Mouse (Mus musculus): Measurements from ENCODE around the gene Ern2.

Ern2 gene

DNA sequence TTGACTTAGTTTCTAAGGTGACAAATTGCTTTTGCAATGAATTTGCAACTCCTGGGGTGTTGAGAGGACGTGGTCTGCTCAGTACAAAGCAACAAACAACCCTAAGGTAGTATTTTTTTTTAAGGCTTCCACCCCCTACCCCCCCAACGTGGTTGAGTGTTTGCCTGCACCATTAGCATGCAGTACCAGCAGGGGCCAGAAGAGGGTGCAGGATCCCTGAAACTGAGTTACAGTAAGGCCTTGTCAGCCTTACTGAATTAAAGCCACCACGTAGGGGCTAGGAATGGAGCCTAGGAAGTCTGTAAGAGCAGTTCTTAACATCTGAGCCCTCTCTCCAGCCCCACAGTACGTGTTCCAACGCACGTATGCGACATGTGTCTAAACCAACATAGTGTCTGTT is 3.5 kb upstream of the Ern2 start:
- no peaks in the 10 kb centered on the region for H3K36me3 ChIP-seq (ENCODE audit: control insufficient read depth, insufficient read depth, low read length, poor library complexity, severe bottlenecking)
- H3K27me3 ChIP-seq (ENCODE audit: control insufficient read depth, insufficient read depth, low read length, poor library complexity, severe bottlenecking), result no peaks in the 10 kb centered on the region
- peak; percentile 79 for DNase-seq (ENCODE audit: low read depth, low spot score)

DNA sequence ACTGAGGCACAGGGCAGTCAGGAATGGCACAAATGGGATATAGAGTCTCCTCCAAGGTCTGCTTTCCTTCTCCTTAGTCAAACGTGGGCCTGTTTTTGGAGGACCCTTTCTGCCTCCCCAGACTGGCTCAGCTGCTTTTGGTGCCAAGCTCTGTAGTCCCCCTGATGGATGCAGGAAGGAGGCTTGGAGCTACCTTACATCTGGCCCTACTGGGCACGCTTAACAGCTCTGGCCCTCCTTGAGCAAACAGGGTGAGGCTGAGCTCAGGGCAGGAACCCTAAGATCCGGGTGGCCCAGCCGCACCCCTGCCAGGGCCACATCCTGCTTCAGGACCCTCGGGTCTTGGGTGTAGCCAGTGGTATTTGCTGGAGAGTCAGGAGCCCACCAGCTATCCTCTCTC is 1.4 kb downstream of the Ern2 start:
- H3K36me3 ChIP-seq (ENCODE audit: control insufficient read depth, insufficient read depth, low read length, poor library complexity, severe bottlenecking), result no peaks in the 10 kb centered on the region
- DNase-seq (ENCODE audit: low read depth, low spot score), result no peak
- H3K27me3 ChIP-seq (ENCODE audit: control insufficient read depth, insufficient read depth, low read length, poor library complexity, severe bottlenecking), result no peaks in the 10 kb centered on the region

DNA sequence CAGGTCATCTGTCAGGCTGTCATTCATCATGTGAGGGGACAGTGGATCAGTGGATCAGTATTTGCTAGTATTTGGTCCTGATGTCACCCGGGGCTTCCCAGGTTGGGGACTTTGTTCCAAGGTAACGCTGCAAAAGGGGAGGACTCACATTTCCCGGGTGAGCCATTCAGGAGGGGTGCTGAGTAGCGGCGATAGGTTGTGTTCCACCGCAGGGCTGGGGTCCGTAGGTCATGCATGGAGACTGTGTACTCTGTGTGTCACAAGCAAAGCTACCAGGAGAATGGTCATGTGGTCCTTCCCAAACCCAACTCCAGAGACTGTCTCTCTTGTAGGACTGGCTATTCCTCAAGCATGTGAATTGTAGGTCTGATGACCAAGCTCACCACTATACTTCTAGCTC is 5.3 kb downstream of the Ern2 start:
- no peaks in the 10 kb centered on the region for H3K27me3 ChIP-seq (ENCODE audit: control insufficient read depth, insufficient read depth, low read length, poor library complexity, severe bottlenecking)
- DNase-seq (ENCODE audit: low read depth, low spot score), result no peak
- H3K36me3 ChIP-seq (ENCODE audit: control insufficient read depth, insufficient read depth, low read length, poor library complexity, severe bottlenecking), result no peaks in the 10 kb centered on the region

DNA sequence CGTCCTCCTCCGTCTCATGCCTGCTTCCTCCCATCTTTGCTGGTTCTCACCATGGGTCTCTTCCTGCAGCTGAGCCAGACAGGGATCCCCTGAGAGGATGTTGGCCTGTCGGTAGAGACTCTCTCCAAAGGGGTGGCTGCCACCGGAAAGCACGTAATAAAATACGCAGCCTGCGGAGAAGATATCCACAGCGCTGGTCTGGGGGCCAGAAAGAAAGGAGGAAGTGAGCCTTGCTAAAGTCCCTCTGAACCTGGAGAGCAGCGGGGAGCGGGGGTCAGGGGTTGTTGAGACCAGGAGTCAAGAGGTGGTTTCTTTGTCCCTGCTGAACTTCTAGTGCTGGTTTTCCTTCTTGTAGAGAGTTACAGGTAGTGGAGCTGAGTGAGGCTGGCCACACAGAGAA is 14.4 kb downstream of the Ern2 start:
- no peaks in the 10 kb centered on the region for H3K36me3 ChIP-seq (ENCODE audit: control insufficient read depth, insufficient read depth, low read length, poor library complexity, severe bottlenecking)
- H3K27me3 ChIP-seq (ENCODE audit: control insufficient read depth, insufficient read depth, low read length, poor library complexity, severe bottlenecking), result no peaks in the 10 kb centered on the region
- no peak for DNase-seq (ENCODE audit: low read depth, low spot score)

DNA sequence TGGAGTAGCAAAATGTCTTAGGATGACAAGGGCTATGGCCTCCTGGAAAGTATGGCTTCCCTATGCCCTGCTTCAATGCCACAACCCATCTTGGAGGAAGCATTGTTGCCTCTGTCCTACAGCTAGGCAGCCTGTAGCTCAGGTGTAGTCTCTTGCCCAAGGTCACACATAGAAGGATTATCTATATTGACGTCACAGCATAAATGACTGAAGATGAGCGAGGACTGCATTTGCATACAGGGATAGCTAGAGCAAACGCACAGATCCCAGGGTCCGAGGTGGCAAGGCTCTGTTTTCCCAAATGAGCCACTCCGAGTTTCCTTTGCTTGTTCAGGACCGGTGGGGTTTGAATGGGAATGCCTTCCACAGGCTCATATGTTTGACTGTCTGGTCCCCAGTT is 15.3 kb downstream of the Ern2 start:
- H3K36me3 ChIP-seq (ENCODE audit: control insufficient read depth, insufficient read depth, low read length, poor library complexity, severe bottlenecking), result no peaks in the 10 kb centered on the region
- no peaks in the 10 kb centered on the region for H3K27me3 ChIP-seq (ENCODE audit: control insufficient read depth, insufficient read depth, low read length, poor library complexity, severe bottlenecking)
- DNase-seq (ENCODE audit: low read depth, low spot score), result no peak

DNA sequence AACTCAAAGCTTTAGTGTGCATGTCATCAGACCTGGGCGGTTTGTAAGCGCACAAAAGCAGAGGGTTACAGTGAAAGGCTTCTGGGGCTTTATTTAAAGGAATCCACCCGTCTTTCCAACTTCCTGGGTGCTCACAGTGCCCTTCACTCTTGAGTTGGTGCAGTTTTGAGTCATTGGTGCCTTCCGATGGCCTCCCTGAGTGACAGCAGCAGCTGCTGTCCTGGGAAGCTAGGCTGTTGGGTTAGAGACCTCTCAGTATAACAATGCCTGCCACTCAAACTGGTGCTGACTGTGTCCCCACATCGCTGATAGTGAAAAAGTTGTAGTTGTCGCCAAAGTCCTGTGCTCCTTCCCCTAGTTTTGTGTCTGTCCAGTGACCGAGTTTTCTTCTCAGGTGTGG is 18.8 kb downstream of the Ern2 start:
- no peak for DNase-seq (ENCODE audit: low read depth, low spot score)
- no peaks in the 10 kb centered on the region for H3K27me3 ChIP-seq (ENCODE audit: control insufficient read depth, insufficient read depth, low read length, poor library complexity, severe bottlenecking)
- no peaks in the 10 kb centered on the region for H3K36me3 ChIP-seq (ENCODE audit: control insufficient read depth, insufficient read depth, low read length, poor library complexity, severe bottlenecking)

DNA sequence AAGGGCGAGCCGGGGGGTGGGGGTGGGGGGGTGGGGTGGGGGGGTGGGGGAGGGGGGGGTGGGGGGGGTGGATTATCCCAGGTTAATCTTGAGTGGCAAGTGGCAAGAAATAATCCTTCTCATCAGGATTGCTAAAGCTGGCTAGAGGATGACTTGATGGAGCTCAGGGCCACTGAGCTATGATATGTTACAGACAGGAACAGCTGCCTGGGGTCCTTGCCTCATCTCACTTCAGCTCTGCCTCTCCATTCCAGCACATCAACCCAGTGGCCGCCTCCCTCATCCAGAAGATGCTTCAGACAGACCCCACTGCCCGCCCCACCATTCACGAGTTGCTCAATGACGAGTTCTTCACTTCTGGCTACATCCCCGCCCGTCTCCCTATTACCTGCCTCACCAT is 22.2 kb downstream of the Ern2 start:
- Histone ChIP-seq H3K36me3 (ENCODE audit: control insufficient read depth, insufficient read depth, low read length, poor library complexity, severe bottlenecking) (no peaks in the 10 kb centered on the region), H3K27me3 (ENCODE audit: control insufficient read depth, insufficient read depth, low read length, poor library complexity, severe bottlenecking) (no peaks in the 10 kb centered on the region)
- DNase-seq (ENCODE audit: low read depth, low spot score), result no peak

DNA sequence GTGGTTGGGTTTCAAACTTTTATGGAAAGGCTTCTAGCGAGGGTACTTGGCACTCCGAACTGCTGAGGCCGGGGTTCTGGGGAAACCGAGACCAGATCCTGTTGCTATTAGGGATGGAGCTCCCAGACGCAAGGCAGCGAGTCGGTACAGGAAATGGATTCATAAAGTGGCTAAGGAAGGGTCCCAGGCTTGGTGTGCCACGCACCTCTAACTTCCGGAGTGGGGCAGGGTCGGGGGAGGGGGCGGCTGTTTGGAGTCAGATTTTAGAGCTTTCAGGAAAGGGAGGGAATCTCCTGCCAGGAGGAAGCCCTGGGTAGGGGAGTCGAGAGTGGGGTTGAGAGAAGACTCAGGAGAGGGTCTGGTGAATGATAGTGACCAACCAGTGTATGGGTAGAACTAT is 26.0 kb downstream of the Ern2 start:
- H3K27me3 ChIP-seq (ENCODE audit: control insufficient read depth, insufficient read depth, low read length, poor library complexity, severe bottlenecking), result no peaks in the 10 kb centered on the region
- DNase-seq (ENCODE audit: low read depth, low spot score), result no peak

DNA sequence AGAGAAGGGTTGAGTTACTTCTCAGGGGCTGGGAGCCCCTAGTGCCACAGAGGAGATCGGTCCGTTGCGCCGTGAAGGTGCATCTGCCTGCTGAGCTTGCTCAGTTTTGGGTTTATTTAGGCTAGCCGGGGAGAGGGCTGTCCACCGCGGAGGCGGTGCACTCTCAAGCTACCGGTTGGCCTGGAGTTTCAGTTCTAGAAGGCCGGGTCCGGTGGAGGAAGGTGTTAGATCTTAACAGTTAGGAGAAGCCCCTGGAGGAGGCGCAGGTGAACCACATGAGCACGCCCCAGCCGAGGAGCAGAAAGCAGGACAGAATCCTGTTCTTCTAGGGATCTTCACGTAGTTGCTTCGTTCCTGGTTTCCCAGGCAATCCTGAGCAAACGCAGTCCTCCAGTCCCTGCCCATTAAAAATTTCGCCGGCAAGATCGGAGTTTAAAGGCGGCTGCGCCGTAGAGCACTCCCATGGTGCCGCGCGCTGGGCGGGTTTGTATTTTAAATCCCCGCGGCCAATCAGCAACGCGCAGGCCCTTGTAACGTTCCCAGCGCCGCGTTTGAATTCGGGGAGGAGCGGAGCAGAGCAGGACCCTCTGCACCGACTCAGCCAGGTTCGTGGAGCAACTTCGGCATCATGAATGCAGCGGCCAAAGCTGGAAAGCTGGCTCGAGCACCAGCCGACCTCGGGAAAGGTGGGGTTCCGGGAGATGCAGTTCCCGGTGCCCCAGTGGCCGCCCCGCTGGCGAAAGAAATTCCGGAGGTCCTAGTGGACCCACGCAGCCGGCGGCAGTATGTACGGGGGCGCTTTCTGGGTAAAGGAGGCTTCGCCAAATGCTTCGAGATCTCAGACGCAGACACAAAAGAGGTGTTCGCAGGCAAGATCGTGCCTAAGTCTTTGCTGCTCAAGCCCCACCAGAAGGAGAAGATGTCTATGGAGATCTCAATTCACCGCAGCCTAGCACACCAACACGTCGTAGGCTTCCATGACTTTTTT is 26.8 kb downstream of the Ern2 start, which contains the start of gene Plk1:
Plk1 (plus strand) TSS at position 525 of the 988 bp plus-strand sequence.
- no peaks in the 10 kb centered on the region for H3K36me3 ChIP-seq (ENCODE audit: control insufficient read depth, insufficient read depth, low read length, poor library complexity, severe bottlenecking)
- H3K27me3 ChIP-seq (ENCODE audit: control insufficient read depth, insufficient read depth, low read length, poor library complexity, severe bottlenecking), result no peaks in the 10 kb centered on the region
- peak; percentile 72 for DNase-seq (ENCODE audit: low read depth, low spot score)

More for the DNA sequence above, 26.0 kb downstream of the Ern2 start:
- no peaks in the 10 kb centered on the region for H3K36me3 ChIP-seq (ENCODE audit: control insufficient read depth, insufficient read depth, low read length, poor library complexity, severe bottlenecking)

DNA sequence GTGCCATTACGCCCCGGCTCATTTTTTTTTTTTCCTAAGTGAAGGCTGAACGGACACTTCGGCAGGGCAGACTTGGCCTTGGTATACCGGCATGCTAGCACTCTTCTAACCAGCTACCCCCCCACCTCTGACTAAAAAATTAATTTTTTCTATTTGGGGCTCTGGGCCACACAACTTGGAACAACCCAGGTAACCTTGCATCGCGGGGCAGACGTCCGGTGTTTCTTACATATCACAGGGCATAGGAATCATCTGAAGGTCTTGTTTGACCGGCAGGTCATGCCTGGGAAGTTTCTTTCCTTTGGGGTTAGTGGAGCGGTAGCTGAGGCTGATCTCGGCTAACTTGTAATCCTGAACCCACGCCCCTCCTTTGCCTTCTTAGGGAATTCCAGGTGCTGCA is 27.5 kb downstream of the Ern2 start:
- H3K36me3 ChIP-seq (ENCODE audit: control insufficient read depth, insufficient read depth, low read length, poor library complexity, severe bottlenecking), result peaks cover 1% of the 10 kb centered on the region; the same call in 1 of the 2 replicates
- DNase-seq (ENCODE audit: low read depth, low spot score), result no peak
- no peaks in the 10 kb centered on the region; the same call in 1 of the 2 replicates for H3K27me3 ChIP-seq (ENCODE audit: control insufficient read depth, insufficient read depth, low read length, poor library complexity, severe bottlenecking)

DNA sequence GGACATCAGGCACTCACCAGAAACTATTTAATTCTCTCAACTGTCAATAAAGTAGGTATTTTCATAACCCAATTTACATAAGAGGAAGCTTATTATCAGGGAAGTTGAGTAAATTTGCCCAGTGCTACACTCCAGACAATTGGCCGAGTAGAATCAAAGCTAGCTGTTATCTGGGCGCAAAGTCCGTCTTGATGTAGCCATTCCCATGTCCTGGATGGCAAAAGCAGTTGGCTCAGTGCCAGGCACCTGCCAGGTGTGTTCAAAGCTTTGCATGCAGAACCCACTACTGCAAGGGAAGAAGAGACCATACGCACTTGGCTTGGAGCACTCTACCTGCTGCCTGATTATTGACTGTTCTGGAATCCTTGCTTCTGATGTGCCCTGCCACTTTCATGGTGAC is 33.5 kb downstream of the Ern2 start:
- Histone ChIP-seq H3K36me3 (ENCODE audit: control insufficient read depth, insufficient read depth, low read length, poor library complexity, severe bottlenecking) (peaks cover 15% of the 10 kb centered on the region), H3K27me3 (ENCODE audit: control insufficient read depth, insufficient read depth, low read length, poor library complexity, severe bottlenecking) (no peaks in the 10 kb centered on the region; the same call in 1 of the 2 replicates)
- DNase-seq (ENCODE audit: low read depth, low spot score), result no peak

DNA sequence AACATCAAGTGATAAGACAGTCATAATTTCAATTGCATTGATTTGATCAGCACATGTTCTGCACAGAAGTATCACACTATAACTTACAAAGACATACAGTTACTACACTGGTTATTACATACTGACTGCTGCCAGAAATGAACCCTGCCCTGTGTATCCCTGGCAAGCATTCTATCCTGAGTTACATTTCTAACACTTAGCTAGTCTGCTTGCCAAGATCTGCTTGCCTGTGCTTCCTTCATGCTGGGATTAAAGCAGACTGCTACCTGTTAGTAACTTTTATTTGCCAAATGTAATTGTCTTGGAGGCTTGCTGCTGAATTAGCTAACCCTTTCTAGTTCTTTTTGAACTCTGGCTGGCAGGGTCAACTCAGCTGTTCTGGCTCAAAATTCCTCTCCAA is 45.0 kb downstream of the Ern2 start:
- Histone ChIP-seq H3K27me3 (ENCODE audit: control insufficient read depth, insufficient read depth, low read length, poor library complexity, severe bottlenecking) (no peaks in the 10 kb centered on the region), H3K36me3 (ENCODE audit: control insufficient read depth, insufficient read depth, low read length, poor library complexity, severe bottlenecking) (peaks cover 22% of the 10 kb centered on the region; the same call in 1 of the 2 replicates)
- no peak for DNase-seq (ENCODE audit: low read depth, low spot score)

DNA sequence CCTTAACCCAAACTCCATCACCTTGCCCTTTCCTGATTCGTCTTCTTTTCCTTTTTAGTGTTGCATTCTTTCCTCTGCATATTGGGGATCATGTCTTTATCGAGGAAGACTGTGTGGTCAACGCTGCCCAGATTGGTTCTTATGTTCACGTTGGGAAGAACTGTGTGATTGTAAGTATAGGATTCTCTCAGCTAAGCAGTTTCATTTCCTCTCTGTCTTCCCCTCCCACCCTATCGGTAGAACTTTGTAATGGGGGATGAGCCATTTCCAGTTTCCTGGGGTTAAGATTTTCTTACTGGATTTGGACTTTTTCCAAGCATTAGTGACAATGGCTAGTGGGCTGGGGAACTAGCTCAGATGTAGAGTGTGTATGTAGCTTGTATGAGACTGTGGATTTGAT is 47.8 kb downstream of the Ern2 start:
- no peaks in the 10 kb centered on the region for H3K27me3 ChIP-seq (ENCODE audit: control insufficient read depth, insufficient read depth, low read length, poor library complexity, severe bottlenecking)
- peaks cover 12% of the 10 kb centered on the region; the same call in 1 of the 2 replicates for H3K36me3 ChIP-seq (ENCODE audit: control insufficient read depth, insufficient read depth, low read length, poor library complexity, severe bottlenecking)
- no peak for DNase-seq (ENCODE audit: low read depth, low spot score)

DNA sequence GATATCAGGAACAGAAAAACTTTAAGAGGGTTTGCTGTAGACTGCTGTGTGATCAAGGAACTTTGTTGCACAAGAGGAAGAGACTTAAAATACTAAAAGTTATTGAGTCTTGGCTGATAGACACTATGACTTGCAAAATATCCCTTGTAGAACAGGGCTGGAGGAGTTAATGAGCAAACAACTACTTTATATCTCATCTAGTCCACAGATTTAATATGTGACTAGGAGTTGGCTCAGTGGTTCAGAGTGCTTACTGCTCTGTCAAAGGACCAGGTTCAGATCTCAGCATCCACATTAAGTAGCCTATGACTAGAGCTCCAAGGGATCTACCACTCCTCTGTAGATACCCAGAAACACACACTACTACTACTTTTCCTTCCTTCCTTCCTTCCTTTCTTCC is 48.9 kb downstream of the Ern2 start:
- H3K36me3 ChIP-seq (ENCODE audit: control insufficient read depth, insufficient read depth, low read length, poor library complexity, severe bottlenecking), result peaks cover 12% of the 10 kb centered on the region; the same call in 1 of the 2 replicates
- no peaks in the 10 kb centered on the region for H3K27me3 ChIP-seq (ENCODE audit: control insufficient read depth, insufficient read depth, low read length, poor library complexity, severe bottlenecking)
- DNase-seq (ENCODE audit: low read depth, low spot score), result no peak

DNA sequence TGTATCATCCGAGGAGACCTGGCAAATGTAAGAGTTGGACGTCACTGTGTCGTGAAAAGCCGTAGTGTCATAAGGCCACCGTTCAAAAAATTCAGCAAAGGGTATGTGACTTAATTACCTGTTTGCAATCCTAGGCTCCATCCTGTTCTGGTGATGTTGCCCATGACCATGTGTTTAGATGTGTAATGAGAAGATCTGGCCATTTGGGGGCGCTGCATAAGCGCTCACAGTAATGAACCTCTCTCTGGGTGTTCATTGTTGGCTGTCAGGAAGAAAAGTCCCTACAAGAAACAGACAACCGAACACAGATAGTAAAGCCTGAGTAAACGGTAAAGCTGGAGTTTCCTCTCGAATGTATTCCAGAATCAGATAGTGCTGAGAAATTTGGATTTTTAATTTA is 50.9 kb downstream of the Ern2 start:
- no peaks in the 10 kb centered on the region for H3K27me3 ChIP-seq (ENCODE audit: control insufficient read depth, insufficient read depth, low read length, poor library complexity, severe bottlenecking)
- peak; percentile 53 for DNase-seq (ENCODE audit: low read depth, low spot score)
- H3K36me3 ChIP-seq (ENCODE audit: control insufficient read depth, insufficient read depth, low read length, poor library complexity, severe bottlenecking), result peaks cover 10% of the 10 kb centered on the region; the same call in 1 of the 2 replicates
